Mouse (Mus musculus) forebrain, embryonic 11.5 days (tissue): ENCODE measurements at regions not wholly inside any gene's neighbourhood (a gene's known extent, or its start where the extent isn't known, plus 50 kb on each side); places are given as distances from the start of the nearest gene placed in this dataset.

Source experiments
- ATAC-seq: fragments of 200-750 bp; cut with Nextera tagmentation; replicated peaks from 2 replicates; pipeline ENCODE4 v1.8.0; 2017; ENCODE audit warnings: moderate TSS enrichment; ENCODE audit not compliant: low FRiP score
- DNase-seq: peaks from one replicate; pipeline ENCODE4 v3.0.0-alpha.2; 2017; ENCODE audit warnings: low spot score
- H3K27ac ChIP-seq: fragments of 300-500 bp; sonication (generic); 2 replicates; pipeline ENCODE4 v1.5.1; 2014; ENCODE audit warnings: low read depth, low read length
- H3K27me3 ChIP-seq: fragments of 300-500 bp; sonication (generic); 2 replicates; pipeline ENCODE4 v1.6.1; 2014; ENCODE audit warnings: mild to moderate bottlenecking, low read length, mixed read lengths; ENCODE audit not compliant: control insufficient read depth, insufficient read depth
- H3K36me3 ChIP-seq: fragments of 300-500 bp; sonication (generic); 2 replicates; pipeline ENCODE4 v1.6.1; 2014; ENCODE audit warnings: mild to moderate bottlenecking, low read length, moderate library complexity, mixed read lengths; ENCODE audit not compliant: control insufficient read depth, insufficient read depth
- H3K4me1 ChIP-seq: fragments of 300-500 bp; sonication (generic); replicated peaks from 2 replicates; pipeline ENCODE4 v1.6.1; 2014; ENCODE audit warnings: low read length, mixed read lengths; ENCODE audit not compliant: control insufficient read depth, insufficient read depth
- H3K4me2 ChIP-seq: fragments of 300-500 bp; sonication (generic); 2 replicates; pipeline ENCODE4 v1.6.1; 2014; ENCODE audit warnings: low read depth, mild to moderate bottlenecking, low read length, moderate library complexity, mixed read lengths; ENCODE audit not compliant: severe bottlenecking
- H3K4me3 ChIP-seq: fragments of 300-500 bp; sonication (generic); 2 replicates; pipeline ENCODE4 v1.5.1; 2014; ENCODE audit warnings: low read depth, low read length
- H3K9ac ChIP-seq: fragments of 300-500 bp; sonication (generic); 2 replicates; pipeline ENCODE4 v1.6.1; 2014; ENCODE audit warnings: low read length
- H3K9me3 ChIP-seq: fragments of 300-500 bp; sonication (generic); 2 replicates; pipeline ENCODE4 v1.6.1; 2016; ENCODE audit warnings: low read length, mixed read lengths; ENCODE audit not compliant: control insufficient read depth
- WGBS: fragments of 180-500 bp; shearing (Covaris S2); extraction: QIAGEN DNeasy Blood & Tissue Kit; methylation state at CpG from one replicate; pipeline ENCODE4 v1.1.7; 2014; 5-methylcytosine and 5-hydroxymethylcytosine counted together

GRCm38 (mm10) chr7:83289915-83290773 lies 294.6 kb upstream of the Tmc3 start:
- ATAC-seq (no peak), DNase-seq (no peak)
- Histone ChIP-seq H3K27ac (no peak overlapping the region), H3K27me3 (no peaks in the 10 kb centered on the region), H3K9ac (no peak overlapping the region), H3K4me1 (no peaks in the 10 kb centered on the region), H3K4me3 (no peak overlapping the region), H3K4me2 (no peak overlapping the region), H3K9me3 (no peaks in the 10 kb centered on the region), H3K36me3 (no peaks in the 10 kb centered on the region)
- 40% methylated on average over 5 of the region's 5 CpGs for WGBS

- Histone ChIP-seq H3K4me3 (no peak overlapping the region), H3K27me3 (no peaks in the 10 kb centered on the region), H3K4me1 (no peaks in the 10 kb centered on the region; the same call in 1 of the 2 replicates), H3K36me3 (no peaks in the 10 kb centered on the region), H3K9ac (no peak overlapping the region), H3K9me3 (no peaks in the 10 kb centered on the region), H3K4me2 (no peak overlapping the region), H3K27ac (no peak overlapping the region)
- no peak for ATAC-seq
- WGBS = 65% methylated on average over 1 of the region's 1 CpGs
- no peak for DNase-seq
These were observed 277.6 kb upstream of the Tmc3 start for GRCm38 (mm10) chr7:83307112-83307511.

- DNase-seq = no peak
- no peak overlapping the region for H3K4me3 ChIP-seq
- no peak overlapping the region for H3K27ac ChIP-seq
- no peak overlapping the region for H3K4me2 ChIP-seq
- H3K4me1 ChIP-seq = no peaks in the 10 kb centered on the region; the same call in 1 of the 2 replicates
- H3K27me3 ChIP-seq = no peaks in the 10 kb centered on the region
- ATAC-seq = no peak
- WGBS = 82% methylated on average over 4 of the region's 4 CpGs
- H3K9me3 ChIP-seq = no peaks in the 10 kb centered on the region
- no peak overlapping the region for H3K9ac ChIP-seq
- no peaks in the 10 kb centered on the region for H3K36me3 ChIP-seq
These were observed 272.6 kb upstream of the Tmc3 start for GRCm38 (mm10) chr7:83312172-83312571.

- no peak overlapping the region for H3K9ac ChIP-seq
- H3K36me3 ChIP-seq = no peaks in the 10 kb centered on the region
- no peaks in the 10 kb centered on the region for H3K27me3 ChIP-seq
- 30% methylated on average over 5 of the region's 5 CpGs for WGBS
- no peak for ATAC-seq
- H3K9me3 ChIP-seq = no peaks in the 10 kb centered on the region
- no peak overlapping the region for H3K4me3 ChIP-seq
- H3K4me1 ChIP-seq = no peaks in the 10 kb centered on the region
- DNase-seq = no peak
- H3K4me2 ChIP-seq = no peak overlapping the region
- H3K27ac ChIP-seq = no peak overlapping the region
These were observed 254.8 kb upstream of the Tmc3 start for GRCm38 (mm10) chr7:83329809-83330412.

DNA sequence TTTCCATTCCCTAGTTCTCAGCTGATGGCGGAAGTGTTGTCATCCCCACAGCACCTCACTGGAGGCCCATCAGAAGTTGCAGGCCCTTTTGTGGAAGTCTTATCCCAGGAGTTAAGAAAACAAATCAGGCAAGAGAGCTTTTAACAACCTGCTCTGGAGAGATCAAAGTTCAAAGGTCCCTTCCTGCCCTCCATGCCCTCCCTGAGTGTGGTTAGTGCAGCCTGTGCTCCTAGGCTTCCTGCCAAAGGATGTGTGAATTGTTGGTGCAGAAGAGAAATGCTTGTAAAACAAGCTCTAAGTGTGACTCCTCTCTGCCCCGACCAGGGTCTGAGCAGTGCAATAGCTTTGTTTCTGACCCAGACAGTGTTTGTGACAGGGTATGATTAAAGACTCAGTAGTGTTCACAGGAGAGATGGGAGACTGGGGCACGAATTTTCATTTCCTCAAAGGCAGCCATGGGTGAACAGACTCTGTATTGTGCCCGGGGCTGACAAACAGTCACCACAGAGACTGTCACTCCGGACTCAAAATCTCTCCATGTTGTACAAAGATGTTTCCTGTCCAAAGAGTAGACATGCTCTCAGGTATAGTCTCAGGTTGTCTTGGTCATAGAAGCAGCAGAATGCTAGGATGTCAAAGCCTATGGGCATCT lies 237.5 kb upstream of the Tmc3 start:
- 79% methylated on average over 5 of the region's 5 CpGs for WGBS

DNA sequence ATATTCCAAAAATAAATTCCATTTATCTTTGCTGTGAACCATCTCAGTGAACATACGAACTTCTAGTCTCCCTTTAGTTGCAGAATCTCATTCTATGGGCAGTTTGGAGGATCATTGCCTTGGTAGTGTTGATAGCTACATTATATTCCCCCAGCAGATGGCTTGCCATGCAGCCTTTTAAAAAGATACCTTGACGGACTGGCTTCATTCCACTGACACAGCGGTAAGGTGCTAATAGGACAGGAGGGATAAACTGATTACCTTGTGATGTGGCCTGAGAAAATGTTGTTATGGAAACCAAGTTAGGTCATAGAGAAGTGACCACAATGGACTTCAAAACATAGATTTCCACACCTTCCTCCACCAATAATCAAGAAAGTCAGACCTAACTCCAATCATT lies 215.5 kb upstream of the Tmc3 start:
- Histone ChIP-seq H3K27me3 (no peaks in the 10 kb centered on the region), H3K9ac (no peak overlapping the region), H3K4me3 (no peak overlapping the region), H3K27ac (no peak overlapping the region), H3K36me3 (no peaks in the 10 kb centered on the region), H3K4me2 (no peak overlapping the region), H3K4me1 (no peaks in the 10 kb centered on the region), H3K9me3 (no peaks in the 10 kb centered on the region)
- DNase-seq (no peak), ATAC-seq (no peak)
- 78% methylated on average over 3 of the region's 3 CpGs for WGBS

More for the DNA sequence above, 237.5 kb upstream of the Tmc3 start:
- H3K36me3 ChIP-seq = no peaks in the 10 kb centered on the region
- no peak for DNase-seq
- no peaks in the 10 kb centered on the region for H3K4me1 ChIP-seq
- ATAC-seq = no peak
- no peaks in the 10 kb centered on the region for H3K9me3 ChIP-seq
- no peak overlapping the region for H3K9ac ChIP-seq
- H3K4me3 ChIP-seq = no peak overlapping the region
- no peaks in the 10 kb centered on the region for H3K27me3 ChIP-seq
- H3K27ac ChIP-seq = no peak overlapping the region
- H3K4me2 ChIP-seq = no peak overlapping the region

DNA sequence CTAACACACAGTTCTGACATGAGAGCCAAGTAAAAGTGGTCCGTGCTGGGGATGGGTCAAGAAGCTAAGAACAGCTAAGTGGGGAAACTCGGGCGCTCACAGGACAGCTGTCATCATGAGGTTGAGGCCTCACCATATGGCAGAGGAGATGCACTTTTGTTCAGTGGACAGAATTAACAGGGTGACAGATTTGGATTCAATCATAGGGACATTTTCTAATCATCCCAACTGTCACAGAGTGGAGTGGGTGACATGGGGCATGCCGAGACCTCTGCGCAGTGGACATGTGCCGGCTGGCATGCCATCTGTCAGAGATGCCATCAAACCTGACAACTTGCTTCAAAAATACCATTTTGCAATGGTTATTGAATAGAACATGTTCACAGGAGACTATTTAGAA lies 215.1 kb upstream of the Tmc3 start:
- no peak overlapping the region for H3K27ac ChIP-seq
- no peak overlapping the region for H3K4me2 ChIP-seq
- no peaks in the 10 kb centered on the region for H3K36me3 ChIP-seq
- H3K9ac ChIP-seq = no peak overlapping the region
- H3K4me3 ChIP-seq = no peak overlapping the region
- no peaks in the 10 kb centered on the region for H3K27me3 ChIP-seq
- H3K9me3 ChIP-seq = no peaks in the 10 kb centered on the region
- WGBS = 87% methylated on average over 6 of the region's 6 CpGs
- DNase-seq (no peak), ATAC-seq (no peak)
- no peaks in the 10 kb centered on the region for H3K4me1 ChIP-seq

- Histone ChIP-seq H3K36me3 (no peaks in the 10 kb centered on the region), H3K9ac (no peak overlapping the region), H3K9me3 (no peaks in the 10 kb centered on the region), H3K4me1 (no peaks in the 10 kb centered on the region), H3K4me2 (no peak overlapping the region), H3K4me3 (no peak overlapping the region), H3K27ac (no peak overlapping the region), H3K27me3 (no peaks in the 10 kb centered on the region)
- no peak for ATAC-seq
- WGBS = 72% methylated on average over 1 of the region's 1 CpGs
- no peak for DNase-seq
These were observed 207.9 kb upstream of the Tmc3 start for GRCm38 (mm10) chr7:83376826-83377225.
